Mouse (Mus musculus) naive thymus-derived CD4-positive, alpha-beta T cell, adult 2 months (primary cell): ENCODE data around the gene Rfx1.

ENCODE experiments used
- DNase-seq: peaks from one replicate; pipeline ENCODE4 v3.0.0-alpha.2; 2011; ENCODE audit warnings: low read depth

Rfx1 gene

GRCm38 (mm10) chr8:84063861-84064610 lies 2.6 kb upstream of the Rfx1 start:
- DNase-seq, result peak; percentile 79

GRCm38 (mm10) chr8:84065037-84065436 lies 1.6 kb upstream of the Rfx1 start, which contains the start of gene Gm10643:
TSS of gene Gm10643 (minus strand) at chr8:84065137.
- DNase-seq, result no peak

GRCm38 (mm10) chr8:84065457-84066072 lies 1.1 kb upstream of the Rfx1 start:
- DNase-seq, result peak; percentile 51

GRCm38 (mm10) chr8:84067047-84067573 lies 476 bp downstream of the Rfx1 start:
- peak; percentile 96 for DNase-seq

- no peak for DNase-seq
Observed at GRCm38 (mm10) chr8:84067911-84068310, 1.3 kb downstream of the Rfx1 start.

- DNase-seq, result peak; percentile 33
Observed at GRCm38 (mm10) chr8:84068316-84069035, 1.8 kb downstream of the Rfx1 start.

- no peak for DNase-seq
Observed at GRCm38 (mm10) chr8:84069169-84069568, 2.5 kb downstream of the Rfx1 start.

- no peak for DNase-seq
Observed at GRCm38 (mm10) chr8:84069750-84070149, 3.1 kb downstream of the Rfx1 start.

GRCm38 (mm10) chr8:84070241-84070640 lies 3.6 kb downstream of the Rfx1 start:
- DNase-seq, result no peak

GRCm38 (mm10) chr8:84070667-84071066 lies 4.0 kb downstream of the Rfx1 start:
- no peak for DNase-seq

GRCm38 (mm10) chr8:84071921-84072320 lies 5.3 kb downstream of the Rfx1 start:
- DNase-seq, result no peak

- no peak for DNase-seq
Observed at GRCm38 (mm10) chr8:84072321-84072720, 5.7 kb downstream of the Rfx1 start.

- peak; percentile 85 for DNase-seq
Observed at GRCm38 (mm10) chr8:84073230-84073976, 6.8 kb downstream of the Rfx1 start.

- no peak for DNase-seq
Observed at GRCm38 (mm10) chr8:84076412-84076811, 9.8 kb downstream of the Rfx1 start.

- no peak for DNase-seq
Observed at GRCm38 (mm10) chr8:84076849-84077248, 10.2 kb downstream of the Rfx1 start.

- no peak for DNase-seq
Observed at GRCm38 (mm10) chr8:84079206-84079605, 12.6 kb downstream of the Rfx1 start.

GRCm38 (mm10) chr8:84083829-84084241 lies 17.2 kb downstream of the Rfx1 start:
- DNase-seq, result no peak

- DNase-seq, result no peak
Observed at GRCm38 (mm10) chr8:84084341-84085115, 17.9 kb downstream of the Rfx1 start.

GRCm38 (mm10) chr8:84087156-84087555 lies 20.5 kb downstream of the Rfx1 start:
- DNase-seq, result no peak

- DNase-seq, result no peak
Observed at GRCm38 (mm10) chr8:84087821-84088220, 21.2 kb downstream of the Rfx1 start.

- no peak for DNase-seq
Observed at GRCm38 (mm10) chr8:84089277-84089676, 22.6 kb downstream of the Rfx1 start.
